Mouse (Mus musculus) hindbrain, embryonic 10.5 days (tissue): ENCODE measurements around the gene Ugt2a1. TPM values are rescaled to one million over a fixed set of nuclear protein-coding genes. Genes with fewer than 3 reads are reported as not detected.
"Not testable (repeated sequence)": the region's sequence is repeated elsewhere in the genome, so short reads cannot be mapped to it uniquely, and the experiment has no call there.

Experiments used
- DNase-seq: peaks from one replicate; pipeline ENCODE4 v3.0.0-alpha.2; 2017; ENCODE audit warnings: low spot score
- H3K27ac ChIP-seq: fragments of 300-500 bp; sonication (generic); 2 replicates; pipeline ENCODE4 v1.5.1; 2016; ENCODE audit warnings: mild to moderate bottlenecking, moderate library complexity
- H3K27me3 ChIP-seq: fragments of 300-500 bp; sonication (generic); 2 replicates; pipeline ENCODE4 v1.6.1; 2016; ENCODE audit warnings: mild to moderate bottlenecking; ENCODE audit not compliant: poor library complexity, insufficient read depth, severe bottlenecking
- H3K36me3 ChIP-seq: fragments of 300-500 bp; sonication (generic); 2 replicates; pipeline ENCODE4 v1.6.1; 2016; ENCODE audit warnings: mild to moderate bottlenecking, moderate library complexity
- H3K4me1 ChIP-seq: fragments of 300-500 bp; sonication (generic); replicated peaks from 2 replicates; pipeline ENCODE4 v1.6.1; 2016; ENCODE audit warnings: mild to moderate bottlenecking
- H3K4me3 ChIP-seq: fragments of 300-500 bp; sonication (generic); 2 replicates; pipeline ENCODE4 v1.5.1; 2016; ENCODE audit warnings: mild to moderate bottlenecking, moderate library complexity
- H3K9me3 ChIP-seq: fragments of 300-500 bp; sonication (generic); 2 replicates; pipeline ENCODE4 v1.6.1; 2016; ENCODE audit warnings: mild to moderate bottlenecking, moderate library complexity
- WGBS: fragments of 180-500 bp; shearing (Covaris S2); methylation state at CpG from one replicate; pipeline ENCODE4 v1.1.7; 2016; 5-methylcytosine and 5-hydroxymethylcytosine counted together
- polyA plus RNA-seq: library from polyadenylated mRNA; unstranded; fragments of >200 nt; fragmentation: Nextera tagmentation; extraction: Ambion mirVana; gene quantifications from 2 replicates; pipeline ENCODE4 v1.2.1, GENCODE M21; 2016

The Ugt2a1 gene
- polyA plus RNA-seq, 1 experiment from 2014 or later: not detected

- no peaks in the 10 kb centered on the region for H3K36me3 ChIP-seq
- no peaks in the 10 kb centered on the region for H3K4me1 ChIP-seq
- 93% methylated on average over 3 of the region's 3 CpGs for WGBS
- H3K9me3 ChIP-seq: no peaks in the 10 kb centered on the region
- no peaks in the 10 kb centered on the region for H3K27me3 ChIP-seq
- DNase-seq: no peak
- H3K27ac ChIP-seq: no peak overlapping the region
- H3K4me3 ChIP-seq: no peak overlapping the region
These were observed 34.3 kb downstream of the Ugt2a1 start for GRCm38 (mm10) chr5:87456216-87456850.

GRCm38 (mm10) chr5:87455519-87455918, 35.2 kb downstream of the Ugt2a1 start:
- Histone ChIP-seq H3K27me3 (no peaks in the 10 kb centered on the region), H3K36me3 (no peaks in the 10 kb centered on the region), H3K4me3 (no peak overlapping the region), H3K9me3 (no peaks in the 10 kb centered on the region), H3K27ac (no peak overlapping the region), H3K4me1 (no peaks in the 10 kb centered on the region)
- DNase-seq: no peak

GRCm38 (mm10) chr5:87452514-87452913, 38.2 kb downstream of the Ugt2a1 start:
- WGBS: 57% methylated on average over 4 of the region's 5 CpGs
- not testable (repeated sequence) for H3K36me3 ChIP-seq

GRCm38 (mm10) chr5:87436264-87436663, 54.4 kb downstream of the Ugt2a1 start:
- Histone ChIP-seq H3K27me3 (no peaks in the 10 kb centered on the region), H3K4me3 (no peak overlapping the region), H3K36me3 (no peaks in the 10 kb centered on the region), H3K9me3 (no peaks in the 10 kb centered on the region), H3K27ac (no peak overlapping the region), H3K4me1 (no peaks in the 10 kb centered on the region)
- DNase-seq: peak; percentile 4
- WGBS: 43% methylated on average over 3 of the region's 3 CpGs

More at GRCm38 (mm10) chr5:87452514-87452913, 38.2 kb downstream of the Ugt2a1 start:
- not testable (repeated sequence) for H3K27me3 ChIP-seq, DNase-seq, H3K9me3 ChIP-seq, H3K4me3 ChIP-seq, H3K4me1 ChIP-seq, H3K27ac ChIP-seq

GRCm38 (mm10) chr5:87425676-87426075, 65.0 kb downstream of the Ugt2a1 start:
- H3K27me3 ChIP-seq: no peaks in the 10 kb centered on the region
- WGBS: 86% methylated on average over 3 of the region's 3 CpGs
- no peak overlapping the region for H3K27ac ChIP-seq
- no peaks in the 10 kb centered on the region for H3K4me1 ChIP-seq
- DNase-seq: no peak
- H3K36me3 ChIP-seq: no peaks in the 10 kb centered on the region
- H3K4me3 ChIP-seq: no peak overlapping the region
- no peaks in the 10 kb centered on the region for H3K9me3 ChIP-seq

GRCm38 (mm10) chr5:87424041-87424440, 66.6 kb downstream of the Ugt2a1 start, which contains the start of gene Ugt2b38:
Gene Ugt2b38, minus strand, starts transcription at chr5:87424203.
- H3K36me3 ChIP-seq: not testable (repeated sequence)

More at GRCm38 (mm10) chr5:87424041-87424440, 66.6 kb downstream of the Ugt2a1 start, which contains the start of gene Ugt2b38:
- H3K27me3 ChIP-seq, H3K27ac ChIP-seq, DNase-seq, H3K4me3 ChIP-seq, H3K4me1 ChIP-seq, H3K9me3 ChIP-seq: not testable (repeated sequence)
- 97% methylated on average over 2 of the region's 2 CpGs for WGBS

Other genes with a start within 250 kb of the Ugt2a1 start
- gene Ugt2b37, start 236.1 kb downstream of the Ugt2a1 start, polyA plus RNA-seq: not detected in 2 replicates
- gene Ugt2a3, start 153.7 kb downstream of the Ugt2a1 start, polyA plus RNA-seq: not detected in 2 replicates
- gene Ugt2b38, start 66.7 kb downstream of the Ugt2a1 start, polyA plus RNA-seq: not detected in 2 replicates
- not detected in 2 replicates for gene Ugt2a2, start 8.6 kb downstream of the Ugt2a1 start, polyA plus RNA-seq
- gene Gm43638, start 4.1 kb downstream of the Ugt2a1 start, polyA plus RNA-seq: not detected in 2 replicates
- gene Sult1b1, start 47.3 kb upstream of the Ugt2a1 start, polyA plus RNA-seq: not detected in 2 replicates
- gene Sult1d1, start 78.2 kb upstream of the Ugt2a1 start, polyA plus RNA-seq: not detected in 2 replicates
- not detected in 2 replicates for gene Sult1e1, start 100.7 kb upstream of the Ugt2a1 start, polyA plus RNA-seq
- not detected in 2 replicates for gene Csn1s1, start 175.3 kb upstream of the Ugt2a1 start, polyA plus RNA-seq
- not detected in 2 replicates for gene Csn2, start 208.8 kb upstream of the Ugt2a1 start, polyA plus RNA-seq